Mouse (Mus musculus) skeletal muscle tissue, postnatal 0 days (tissue): ENCODE measurements around the gene Clstn1. TPM values are rescaled to one million over a fixed set of nuclear protein-coding genes. Genes with fewer than 3 reads are reported as not detected.

Experiments used
- microRNA-seq, 2 experiments: library from miRNA; unstranded; fragments of <30 nt; microRNA quantifications; one replicate each; pipeline ENCODE4; 2016
- polyA plus RNA-seq: library from polyadenylated mRNA; unstranded; fragments of >200 nt; fragmentation: Nextera tagmentation; extraction: Ambion mirVana; gene quantifications from 2 replicates; pipeline ENCODE4 v1.2.1, GENCODE M21; 2015

Clstn1 gene
- polyA plus RNA-seq: 17.3 and 17.4 TPM in 2 replicates

DNA sequence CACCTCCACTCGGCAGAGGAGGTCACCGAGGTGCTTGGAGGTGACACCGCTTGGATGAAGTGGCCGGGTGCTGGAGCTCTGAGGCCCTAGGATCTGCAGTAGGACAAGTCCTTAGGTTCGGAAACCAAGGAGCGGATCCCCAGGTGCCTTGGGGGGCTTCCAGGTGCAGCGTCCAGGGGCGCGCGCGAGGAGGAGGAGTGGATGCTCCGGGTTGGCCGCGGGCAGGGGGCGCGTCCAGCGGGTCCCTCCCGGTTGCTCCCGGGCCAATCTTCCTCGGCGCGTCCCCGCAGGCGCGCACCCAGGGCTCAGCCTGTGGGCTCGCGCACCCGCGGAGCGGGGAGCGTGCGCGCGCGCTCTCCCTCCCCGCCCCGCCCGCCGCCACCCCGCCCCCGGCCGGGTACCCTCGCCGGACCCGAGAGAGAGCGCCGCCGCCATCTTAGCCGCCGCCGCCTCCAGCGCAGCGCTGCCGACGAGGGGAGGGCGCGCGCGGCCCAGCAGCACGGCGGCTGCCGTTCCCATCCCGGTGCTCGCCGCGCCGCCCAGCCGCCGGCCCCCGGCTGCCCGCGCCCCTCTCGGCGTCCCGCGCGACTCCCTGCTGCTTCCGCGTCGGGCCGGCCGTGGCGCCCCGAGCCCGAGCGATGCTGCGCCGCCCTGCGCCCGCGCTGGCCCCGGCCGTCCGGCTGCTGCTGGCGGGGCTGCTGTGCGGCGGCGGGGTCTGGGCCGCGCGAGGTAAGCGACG is at the start of gene Clstn1:
Gene Clstn1 (plus strand): TSS at position 425 of the 739 bp plus-strand sequence.

Small RNA genes within 50 kb of the gene (microRNA-seq; reads per million reads assigned to microRNA genes)
- 0 to 0.85 reads per million in 2 experiments for gene Mir5616
- 0 to 0.20 reads per million in 2 experiments for gene Mir7023

Other genes with a start within 250 kb of the Clstn1 start
- 26.1 and 27.8 TPM in 2 replicates for gene Ube4b, start 159.7 kb upstream of the Clstn1 start, polyA plus RNA-seq
- gene Rbp7, start 131.5 kb upstream of the Clstn1 start, polyA plus RNA-seq: 10.7 and 18.3 TPM in 2 replicates
- gene Tmem274, start 109.1 kb upstream of the Clstn1 start, polyA plus RNA-seq: not detected in 2 replicates
- gene Nmnat1, start 101.3 kb upstream of the Clstn1 start, polyA plus RNA-seq: 13.1 and 15.2 TPM in 2 replicates
- 24.1 and 25.3 TPM in 2 replicates for gene Lzic, start 101.2 kb upstream of the Clstn1 start, polyA plus RNA-seq
- gene Ctnnbip1, start 68.2 kb upstream of the Clstn1 start, polyA plus RNA-seq: 100 and 119 TPM in 2 replicates
- gene Pik3cd, start 116.1 kb downstream of the Clstn1 start, polyA plus RNA-seq: 2.9 and 3.4 TPM in 2 replicates
- gene Tmem201, start 151.6 kb downstream of the Clstn1 start, polyA plus RNA-seq: 28.3 and 32.9 TPM in 2 replicates
- 14.4 and 14.6 TPM in 2 replicates for gene Slc25a33, start 187.8 kb downstream of the Clstn1 start, polyA plus RNA-seq